Mouse (Mus musculus): ENCODE results near the gene Serpina12. TPM values are rescaled to one million over a fixed set of nuclear protein-coding genes. Genes with fewer than 3 reads are reported as not detected.

Gene Serpina12
- polyA plus RNA-seq, 1 experiment from 2014 or later: not detected

DNA sequence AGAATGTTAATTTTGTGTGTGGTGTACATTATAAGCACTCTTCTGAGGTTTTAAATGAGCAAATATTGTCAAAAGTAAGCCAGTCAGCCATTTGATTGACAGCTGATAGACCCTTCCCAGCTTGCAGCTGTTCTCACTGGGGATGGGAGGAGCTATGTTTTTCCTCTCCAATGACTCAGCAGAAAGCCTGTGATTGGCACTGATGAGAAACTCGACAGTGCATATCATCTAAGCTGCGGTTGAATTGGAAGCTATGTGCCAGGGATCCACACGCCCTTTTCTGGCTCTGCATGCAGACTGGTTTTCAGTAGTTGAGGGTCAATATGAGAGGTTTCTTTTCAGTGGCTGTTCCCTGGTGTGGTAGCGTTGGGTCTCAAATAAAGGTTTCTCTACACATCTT lies 20.3 kb upstream of the Serpina12 start:
- Histone ChIP-seq H3K27me3 (ENCODE audit: control insufficient read depth, insufficient read depth, low read length) (no peaks in the 10 kb centered on the region), H3K9me3 (ENCODE audit: control insufficient read depth, low read length) (no peaks in the 10 kb centered on the region), H3K9ac (ENCODE audit: low read length) (no peak overlapping the region), H3K4me1 (replicated peaks; ENCODE audit: control insufficient read depth, insufficient read depth, low read length) (no peaks in the 10 kb centered on the region), H3K27ac (ENCODE audit: low read depth, low read length) (no peak overlapping the region), H3K36me3 (ENCODE audit: control insufficient read depth, insufficient read depth, low read length) (no peaks in the 10 kb centered on the region), H3K4me2 (ENCODE audit: low read depth, low read length, severe bottlenecking) (no peak overlapping the region), H3K4me3 (ENCODE audit: low read depth, low read length) (no peak overlapping the region)
- ATAC-seq (replicated peaks; ENCODE audit: low FRiP score) (no peak), DNase-seq (ENCODE audit: low spot score) (no peak)
- WGBS: 65% methylated on average over 4 of the region's 4 CpGs

DNA sequence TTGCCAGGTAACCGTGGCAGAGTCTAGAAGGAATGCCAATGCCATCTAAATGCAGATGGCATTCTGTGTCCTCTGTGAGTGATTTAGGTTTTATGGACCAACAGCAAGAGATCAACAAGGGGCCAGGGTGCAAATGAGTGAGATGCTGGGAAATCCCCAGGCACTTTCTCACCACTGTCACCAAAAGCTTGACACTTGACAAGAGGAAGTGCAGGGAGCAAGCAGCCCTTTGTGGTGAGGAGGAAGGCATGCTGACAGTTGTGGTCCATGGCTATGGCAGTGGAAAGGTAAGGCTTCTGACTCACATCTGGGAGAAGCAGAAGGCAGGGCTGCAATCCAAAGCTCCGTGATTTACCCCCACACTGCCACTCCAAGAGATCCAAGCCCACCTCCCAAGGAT lies 17.6 kb upstream of the Serpina12 start:
- no peak for DNase-seq (ENCODE audit: low spot score)
- 58% methylated on average over 2 of the region's 2 CpGs for WGBS
- no peak overlapping the region for H3K9ac ChIP-seq (ENCODE audit: low read length)
- H3K4me2 ChIP-seq (ENCODE audit: low read depth, low read length, severe bottlenecking): no peak overlapping the region
- no peak for ATAC-seq (replicated peaks; ENCODE audit: low FRiP score)
- H3K9me3 ChIP-seq (ENCODE audit: control insufficient read depth, low read length): no peaks in the 10 kb centered on the region
- no peaks in the 10 kb centered on the region for H3K27me3 ChIP-seq (ENCODE audit: control insufficient read depth, insufficient read depth, low read length)
- H3K4me3 ChIP-seq (ENCODE audit: low read depth, low read length): no peak overlapping the region
- H3K4me1 ChIP-seq (replicated peaks; ENCODE audit: control insufficient read depth, insufficient read depth, low read length): no peaks in the 10 kb centered on the region
- H3K36me3 ChIP-seq (ENCODE audit: control insufficient read depth, insufficient read depth, low read length): no peaks in the 10 kb centered on the region
- H3K27ac ChIP-seq (ENCODE audit: low read depth, low read length): no peak overlapping the region

- H3K4me3 ChIP-seq (ENCODE audit: low read depth, low read length): no peak overlapping the region
- H3K4me2 ChIP-seq (ENCODE audit: low read depth, low read length, severe bottlenecking): no peak overlapping the region
- H3K9ac ChIP-seq (ENCODE audit: low read length): no peak overlapping the region
- H3K9me3 ChIP-seq (ENCODE audit: control insufficient read depth, low read length): no peaks in the 10 kb centered on the region
- no peaks in the 10 kb centered on the region for H3K36me3 ChIP-seq (ENCODE audit: control insufficient read depth, insufficient read depth, low read length)
- DNase-seq (ENCODE audit: low spot score) (no peak), ATAC-seq (replicated peaks; ENCODE audit: low FRiP score) (no peak)
- no peaks in the 10 kb centered on the region for H3K27me3 ChIP-seq (ENCODE audit: control insufficient read depth, insufficient read depth, low read length)
- H3K4me1 ChIP-seq (replicated peaks; ENCODE audit: control insufficient read depth, insufficient read depth, low read length): no peaks in the 10 kb centered on the region
- WGBS: 85% methylated on average over 6 of the region's 6 CpGs
- H3K27ac ChIP-seq (ENCODE audit: low read depth, low read length): no peak overlapping the region
Measured at GRCm38 (mm10) chr12:104060126-104060525, 15.9 kb upstream of the Serpina12 start.

DNA sequence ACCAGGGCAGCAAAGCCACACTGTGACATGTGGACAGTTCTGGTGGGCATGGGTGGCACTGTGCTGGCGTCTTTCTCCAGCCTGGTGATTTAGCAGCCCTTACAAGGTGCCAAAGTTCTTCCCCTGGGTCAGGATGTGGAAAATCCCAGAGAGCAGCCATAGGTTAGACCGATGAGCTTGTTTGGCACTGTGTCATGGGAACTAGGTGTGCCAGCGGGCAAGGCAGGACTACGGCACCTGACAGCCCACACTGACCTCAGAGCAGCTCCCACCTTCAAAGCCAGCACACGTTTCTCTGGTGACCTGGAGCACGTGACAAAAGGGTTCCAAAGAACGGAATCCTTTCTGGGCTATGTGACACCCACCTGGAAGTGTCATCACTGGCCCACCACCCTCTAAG lies 13.3 kb upstream of the Serpina12 start:
- H3K27ac ChIP-seq (ENCODE audit: low read depth, low read length): no peak overlapping the region
- H3K4me3 ChIP-seq (ENCODE audit: low read depth, low read length): no peak overlapping the region
- H3K4me1 ChIP-seq (replicated peaks; ENCODE audit: control insufficient read depth, insufficient read depth, low read length): no peaks in the 10 kb centered on the region
- no peaks in the 10 kb centered on the region for H3K36me3 ChIP-seq (ENCODE audit: control insufficient read depth, insufficient read depth, low read length)
- no peak for ATAC-seq (replicated peaks; ENCODE audit: low FRiP score)
- 89% methylated on average over 7 of the region's 7 CpGs for WGBS
- H3K9ac ChIP-seq (ENCODE audit: low read length): no peak overlapping the region
- no peak for DNase-seq (ENCODE audit: low spot score)
- H3K4me2 ChIP-seq (ENCODE audit: low read depth, low read length, severe bottlenecking): no peak overlapping the region
- no peaks in the 10 kb centered on the region for H3K9me3 ChIP-seq (ENCODE audit: control insufficient read depth, low read length)
- no peaks in the 10 kb centered on the region for H3K27me3 ChIP-seq (ENCODE audit: control insufficient read depth, insufficient read depth, low read length)

GRCm38 (mm10) chr12:104057050-104057449 lies 12.8 kb upstream of the Serpina12 start:
- H3K9ac ChIP-seq (ENCODE audit: low read length): no peak overlapping the region
- ATAC-seq (replicated peaks; ENCODE audit: low FRiP score) (no peak), DNase-seq (ENCODE audit: low spot score) (no peak)
- no peak overlapping the region for H3K4me3 ChIP-seq (ENCODE audit: low read depth, low read length)
- no peak overlapping the region for H3K4me2 ChIP-seq (ENCODE audit: low read depth, low read length, severe bottlenecking)
- no peaks in the 10 kb centered on the region for H3K36me3 ChIP-seq (ENCODE audit: control insufficient read depth, insufficient read depth, low read length)
- no peaks in the 10 kb centered on the region for H3K4me1 ChIP-seq (replicated peaks; ENCODE audit: control insufficient read depth, insufficient read depth, low read length)
- H3K27ac ChIP-seq (ENCODE audit: low read depth, low read length): no peak overlapping the region
- H3K9me3 ChIP-seq (ENCODE audit: control insufficient read depth, low read length): no peaks in the 10 kb centered on the region
- WGBS: 71% methylated on average over 4 of the region's 4 CpGs
- H3K27me3 ChIP-seq (ENCODE audit: control insufficient read depth, insufficient read depth, low read length): no peaks in the 10 kb centered on the region

DNA sequence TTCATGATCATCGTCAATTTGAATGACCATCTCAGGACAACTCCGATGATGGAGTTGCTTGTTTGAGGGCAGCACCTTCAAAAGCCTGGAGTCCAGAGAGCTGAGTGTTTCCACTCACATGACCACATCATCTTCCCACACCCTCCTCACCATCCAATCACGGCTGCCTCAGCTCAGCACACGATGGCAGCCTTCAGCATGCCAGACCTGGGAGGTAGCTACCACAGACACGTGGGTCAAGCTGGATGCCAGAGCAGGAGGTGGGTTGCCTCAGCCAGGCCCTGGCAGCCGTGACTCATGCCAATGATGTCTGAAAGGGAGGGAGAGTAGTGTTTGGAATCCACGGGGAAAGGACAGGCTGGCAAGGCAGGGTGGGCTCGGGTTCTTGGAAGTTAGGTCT lies 11.5 kb upstream of the Serpina12 start:
- H3K9ac ChIP-seq (ENCODE audit: low read length): no peak overlapping the region
- no peak for DNase-seq (ENCODE audit: low spot score)
- no peaks in the 10 kb centered on the region for H3K9me3 ChIP-seq (ENCODE audit: control insufficient read depth, low read length)
- no peaks in the 10 kb centered on the region for H3K36me3 ChIP-seq (ENCODE audit: control insufficient read depth, insufficient read depth, low read length)
- no peak overlapping the region for H3K27ac ChIP-seq (ENCODE audit: low read depth, low read length)
- no peak for ATAC-seq (replicated peaks; ENCODE audit: low FRiP score)
- 90% methylated on average over 8 of the region's 8 CpGs for WGBS
- H3K4me3 ChIP-seq (ENCODE audit: low read depth, low read length): no peak overlapping the region
- H3K4me1 ChIP-seq (replicated peaks; ENCODE audit: control insufficient read depth, insufficient read depth, low read length): no peaks in the 10 kb centered on the region
- H3K4me2 ChIP-seq (ENCODE audit: low read depth, low read length, severe bottlenecking): no peak overlapping the region
- no peaks in the 10 kb centered on the region for H3K27me3 ChIP-seq (ENCODE audit: control insufficient read depth, insufficient read depth, low read length)

DNA sequence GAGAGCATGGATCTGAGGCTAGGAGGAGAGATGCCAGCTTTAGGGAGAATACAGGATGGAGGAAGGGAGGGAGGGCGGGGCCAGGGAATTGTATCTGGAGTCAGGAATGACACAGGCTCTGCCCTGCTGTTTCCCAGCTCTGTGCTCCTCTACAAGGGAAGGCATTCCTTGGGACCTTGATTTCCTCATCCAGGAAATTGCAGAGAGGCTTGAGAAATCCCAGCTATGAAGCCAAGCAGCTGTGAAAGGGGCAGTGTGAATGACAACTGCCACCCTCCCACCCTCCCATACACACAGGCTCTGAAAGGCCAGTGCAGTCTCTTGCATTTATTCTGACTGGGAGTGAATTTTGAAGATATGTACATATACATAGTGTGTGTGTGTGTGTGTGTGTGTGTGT lies 9.8 kb upstream of the Serpina12 start:
- WGBS: 50% methylated on average over 1 of the region's 1 CpGs
- no peak for ATAC-seq (replicated peaks; ENCODE audit: low FRiP score)
- Histone ChIP-seq H3K4me1 (replicated peaks; ENCODE audit: control insufficient read depth, insufficient read depth, low read length) (no peaks in the 10 kb centered on the region), H3K9me3 (ENCODE audit: control insufficient read depth, low read length) (no peaks in the 10 kb centered on the region), H3K27me3 (ENCODE audit: control insufficient read depth, insufficient read depth, low read length) (no peaks in the 10 kb centered on the region), H3K9ac (ENCODE audit: low read length) (no peak overlapping the region), H3K27ac (ENCODE audit: low read depth, low read length) (no peak overlapping the region), H3K4me3 (ENCODE audit: low read depth, low read length) (no peak overlapping the region), H3K36me3 (ENCODE audit: control insufficient read depth, insufficient read depth, low read length) (no peaks in the 10 kb centered on the region), H3K4me2 (ENCODE audit: low read depth, low read length, severe bottlenecking) (no peak overlapping the region)
- no peak for DNase-seq (ENCODE audit: low spot score)

DNA sequence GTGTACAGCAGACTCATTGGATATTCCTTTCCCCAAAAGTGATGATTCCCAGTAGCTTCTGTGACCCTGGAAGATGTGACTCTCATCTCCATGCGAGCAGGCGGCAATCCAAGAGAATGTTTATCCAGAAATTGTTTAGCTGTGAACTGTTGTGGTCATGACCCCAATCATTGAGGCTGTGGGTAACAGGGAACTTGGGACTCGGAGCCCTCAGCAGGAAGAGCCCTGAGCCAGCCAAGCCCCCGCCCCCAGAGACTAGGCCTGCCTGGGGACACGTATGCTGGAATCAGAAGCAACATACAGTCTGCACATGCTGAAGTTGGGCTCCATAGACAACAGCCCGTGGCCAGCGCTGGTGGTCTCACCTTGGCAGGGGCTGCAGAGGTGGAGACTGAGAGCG lies 1.5 kb upstream of the Serpina12 start:
- Histone ChIP-seq H3K36me3 (ENCODE audit: control insufficient read depth, insufficient read depth, low read length) (no peaks in the 10 kb centered on the region), H3K9me3 (ENCODE audit: control insufficient read depth, low read length) (no peaks in the 10 kb centered on the region), H3K27ac (ENCODE audit: low read depth, low read length) (no peak overlapping the region), H3K4me1 (replicated peaks; ENCODE audit: control insufficient read depth, insufficient read depth, low read length) (no peaks in the 10 kb centered on the region), H3K4me3 (ENCODE audit: low read depth, low read length) (no peak overlapping the region), H3K27me3 (ENCODE audit: control insufficient read depth, insufficient read depth, low read length) (no peaks in the 10 kb centered on the region), H3K4me2 (ENCODE audit: low read depth, low read length, severe bottlenecking) (no peak overlapping the region), H3K9ac (ENCODE audit: low read length) (no peak overlapping the region)
- no peak for ATAC-seq (replicated peaks; ENCODE audit: low FRiP score)
- 87% methylated on average over 8 of the region's 8 CpGs for WGBS
- DNase-seq (ENCODE audit: low spot score): no peak

DNA sequence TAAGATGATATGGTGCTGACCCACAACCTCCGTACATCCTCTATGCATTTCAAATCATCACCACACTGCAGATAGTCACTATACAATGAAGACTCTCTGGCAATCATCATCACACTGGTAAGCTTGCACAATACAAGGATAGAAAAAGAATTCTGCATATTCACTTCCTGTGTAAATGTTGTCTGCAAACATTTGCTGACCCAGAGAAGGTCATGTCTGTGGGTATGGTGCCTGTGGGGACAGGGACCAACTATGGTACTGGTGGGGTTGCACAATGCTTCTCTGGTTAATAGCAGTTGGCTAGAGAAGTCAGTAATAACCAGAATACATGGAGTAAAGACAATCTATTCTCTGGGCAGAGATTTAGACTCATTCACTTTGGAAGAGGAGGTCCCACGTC lies 1.5 kb downstream of the Serpina12 start:
- ATAC-seq (replicated peaks; ENCODE audit: low FRiP score): no peak
- no peak for DNase-seq (ENCODE audit: low spot score)
- Histone ChIP-seq H3K27ac (ENCODE audit: low read depth, low read length) (no peak overlapping the region), H3K9ac (ENCODE audit: low read length) (no peak overlapping the region), H3K4me2 (ENCODE audit: low read depth, low read length, severe bottlenecking) (no peak overlapping the region), H3K27me3 (ENCODE audit: control insufficient read depth, insufficient read depth, low read length) (no peaks in the 10 kb centered on the region), H3K36me3 (ENCODE audit: control insufficient read depth, insufficient read depth, low read length) (no peaks in the 10 kb centered on the region), H3K4me3 (ENCODE audit: low read depth, low read length) (no peak overlapping the region), H3K9me3 (ENCODE audit: control insufficient read depth, low read length) (no peaks in the 10 kb centered on the region), H3K4me1 (replicated peaks; ENCODE audit: control insufficient read depth, insufficient read depth, low read length) (no peaks in the 10 kb centered on the region)
- WGBS: 89% methylated on average over 2 of the region's 2 CpGs
